Mouse (Mus musculus) heart, adult 8-10 months (tissue): ENCODE results near the gene Strc. TPM values are rescaled to one million over a fixed set of nuclear protein-coding genes. Genes with fewer than 3 reads are reported as not detected.
A peak's percentile ranks its signal among the peaks of the same experiment; 100 is the strongest.

ENCODE experiments used
- DNase-seq: peaks from one replicate; pipeline ENCODE4 v3.0.0; 2022; ENCODE audit warnings: low spot score
- total RNA-seq, 4 experiments: library from RNA; stranded (reverse); gene quantifications; 2 replicates each; pipeline ENCODE4 v1.2.4; 2022

The Strc gene
- total RNA-seq, 4 experiments from 2014 or later = 0.09 TPM; not detected in 3

DNA sequence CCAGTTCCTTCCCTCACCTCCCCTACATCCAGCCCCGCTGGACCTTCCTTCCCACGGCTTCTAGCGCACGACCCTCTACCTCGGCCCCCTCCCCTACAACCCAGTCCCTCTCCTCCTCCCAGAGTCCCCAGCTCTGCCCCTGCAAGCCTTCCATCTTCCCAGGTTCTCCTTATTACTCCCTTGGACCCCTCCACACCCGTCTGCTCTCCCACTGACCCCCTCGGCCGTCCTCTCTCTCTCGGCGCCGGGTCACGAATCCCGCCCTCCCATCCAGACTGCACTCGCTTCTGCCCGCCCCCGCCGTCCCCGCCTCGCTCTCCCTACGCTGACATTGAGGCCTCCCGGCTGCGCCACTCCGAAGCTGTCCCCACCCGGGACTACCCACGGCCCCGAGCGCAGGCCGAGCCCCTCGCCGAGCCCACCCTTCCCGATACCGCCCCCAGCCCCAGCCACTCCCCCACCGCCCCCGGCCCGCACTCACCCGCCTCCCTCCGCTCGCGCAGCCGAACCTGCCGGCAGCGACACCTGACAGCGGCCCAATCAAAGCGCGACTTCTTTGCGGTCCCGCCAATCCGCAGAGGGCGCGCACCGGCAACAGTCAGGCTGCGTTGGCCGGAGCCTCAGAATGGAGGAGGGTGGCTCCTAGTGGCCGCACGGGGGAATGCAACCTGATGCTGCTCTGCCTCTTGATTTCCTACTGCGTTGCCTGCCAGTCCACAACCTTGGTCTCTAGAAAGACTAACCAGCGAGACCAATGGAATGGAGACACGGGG lies 32.0 kb downstream of the Strc start, which contains the start of gene Ppip5k1:
TSS of gene Ppip5k1 (minus strand) at position 577 of the 773 bp plus-strand sequence.
- peak; percentile 97 for DNase-seq

- DNase-seq = no peak
Observed at GRCm38 (mm10) chr2:121354378-121354777, 32.6 kb downstream of the Strc start.

DNA sequence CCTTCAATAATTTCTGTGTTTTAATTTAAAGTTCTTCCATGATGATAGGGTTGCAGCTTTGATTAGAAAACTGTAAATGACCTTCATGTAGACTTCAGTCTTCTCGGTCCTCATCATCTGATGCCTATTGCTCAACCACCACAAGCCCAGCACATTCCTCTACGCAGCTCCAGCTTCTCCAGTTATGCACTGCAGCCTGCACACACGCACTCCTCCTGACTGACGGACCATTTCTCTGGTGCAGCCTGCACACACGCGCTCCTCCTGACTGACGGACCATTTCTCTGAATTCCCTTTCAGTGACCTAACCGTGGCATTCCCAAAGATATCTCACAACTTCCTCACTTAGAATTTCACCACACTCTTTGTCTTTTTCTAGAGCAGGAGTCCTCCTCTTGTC lies 33.8 kb downstream of the Strc start:
- no peak for DNase-seq

DNA sequence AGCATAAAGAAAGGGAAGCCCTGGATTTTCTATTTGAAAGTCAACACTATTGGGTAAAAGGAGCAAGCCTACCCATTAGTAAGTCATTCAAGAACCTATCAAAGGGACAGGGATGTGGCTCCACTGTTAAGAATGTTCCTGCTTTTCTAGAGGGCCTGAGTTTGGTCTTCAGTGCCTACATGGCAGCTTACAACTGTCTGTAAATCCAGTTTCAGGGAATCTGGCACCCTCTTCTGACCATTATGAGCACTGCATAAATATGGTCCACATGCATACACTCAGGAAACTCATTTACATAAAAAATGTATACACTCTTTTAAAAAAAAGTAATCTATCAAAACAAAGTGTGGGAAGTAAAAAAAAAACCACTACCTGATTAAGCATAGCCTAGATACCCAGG lies 47.9 kb downstream of the Strc start:
- DNase-seq = no peak

DNA sequence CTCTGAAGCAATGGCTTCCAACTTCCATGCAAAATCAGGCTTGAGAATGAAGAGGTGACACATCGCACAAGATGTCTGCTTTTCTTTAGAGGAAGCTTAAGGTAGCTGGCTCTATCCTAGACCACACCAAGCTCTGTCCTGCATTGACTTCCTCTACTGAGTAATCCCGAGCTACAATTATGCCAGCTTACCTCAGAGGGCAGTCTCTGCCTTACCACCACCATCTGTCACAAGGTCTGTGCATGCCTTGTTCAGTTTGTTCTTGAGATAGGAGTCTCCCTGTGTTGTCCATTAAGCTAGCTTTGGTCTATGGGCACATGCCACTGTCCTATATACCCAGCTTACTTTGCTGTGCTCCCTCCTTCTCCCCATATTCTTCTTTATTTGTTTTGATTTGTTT lies 57.5 kb downstream of the Strc start:
- DNase-seq = no peak

GRCm38 (mm10) chr2:121323693-121324470 lies 63.1 kb downstream of the Strc start:
- DNase-seq = no peak

DNA sequence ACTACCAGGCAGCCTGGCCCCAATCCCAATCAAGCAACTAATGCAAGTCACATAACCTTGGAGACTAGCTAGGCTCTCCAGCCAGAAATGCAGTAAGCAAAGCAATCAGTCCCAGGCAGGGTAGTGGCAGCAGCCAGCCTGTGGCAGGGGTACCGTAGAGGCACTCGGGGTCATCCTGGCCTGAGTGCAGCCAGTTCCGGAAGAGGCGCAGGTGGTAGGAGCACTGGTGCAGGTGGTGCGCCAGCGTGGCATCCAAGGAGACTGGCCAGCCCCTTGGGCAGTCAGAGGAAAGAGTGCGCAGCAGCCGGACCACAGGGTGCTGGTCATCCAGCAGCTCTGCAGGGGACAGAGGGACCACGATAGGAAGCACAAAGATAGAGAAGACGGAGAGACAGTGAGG lies 63.9 kb downstream of the Strc start:
- DNase-seq = no peak

DNA sequence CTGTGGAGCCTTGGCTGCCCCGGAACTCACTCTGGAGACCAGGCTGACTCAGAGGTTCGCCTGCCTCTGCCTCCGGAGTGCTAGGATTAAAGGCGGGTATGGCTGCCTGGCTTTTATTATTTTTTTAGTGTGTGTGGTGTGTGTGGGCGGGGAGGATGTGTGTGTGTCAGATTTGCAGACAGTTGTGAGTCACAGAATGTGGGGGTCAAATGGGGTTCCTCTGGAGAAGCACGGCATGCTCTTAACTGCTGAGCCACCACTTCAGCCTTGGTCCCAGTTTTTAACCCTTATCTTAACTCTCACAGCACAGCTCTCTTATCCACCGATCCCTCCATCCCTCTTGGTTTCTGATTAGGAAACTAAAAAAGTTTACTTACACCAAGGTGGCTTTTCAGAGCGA lies 70.7 kb downstream of the Strc start:
- no peak for DNase-seq

Other genes with a start within 250 kb of the Strc start
- gene Adal, start 246.7 kb downstream of the Strc start, total RNA-seq = 10 to 100 TPM in 2 of 4 experiments, 1 to 10 TPM in 2; 9.6 to 11.7 (median 10.3) TPM
- gene Lcmt2, start 246.5 kb downstream of the Strc start, total RNA-seq = 10 to 100 TPM in 3 of 4 experiments, 1 to 10 TPM in 1; 10.0 to 11.5 (median 10.3) TPM
- gene Tubgcp4, start 216.5 kb downstream of the Strc start, total RNA-seq = 10 to 100 TPM; 15.4 to 17.0 (median 15.8) TPM
- gene Zscan29, start 216.0 kb downstream of the Strc start, total RNA-seq = 1 to 10 TPM; 6.0 to 6.6 (median 6.4) TPM
- gene Trp53bp1, start 115.8 kb downstream of the Strc start, total RNA-seq = 10 to 100 TPM; 30.3 to 39.2 (median 33.5) TPM
- 1 to 10 TPM; 4.7 to 6.0 (median 5.2) TPM for gene Map1a, start 97.6 kb downstream of the Strc start, total RNA-seq
- gene Ppip5k1, start 31.8 kb downstream of the Strc start, total RNA-seq = 100 to 1,000 TPM in 3 of 4 experiments, 10 to 100 TPM in 1; 88.4 to 110 (median 104) TPM
- gene Ckmt1, start 29.5 kb downstream of the Strc start, total RNA-seq = 1 to 10 TPM; 1.3 to 2.9 (median 2.2) TPM
- 100 to 1,000 TPM; 104 to 129 (median 126) TPM for gene Pdia3, start 26.6 kb upstream of the Strc start, total RNA-seq
- 1 to 10 TPM; 2.9 to 4.7 (median 3.2) TPM for gene Catsper2, start 26.6 kb upstream of the Strc start, total RNA-seq
- under 1 TPM in 1 of 4 experiments, not detected in 3; 0.34 TPM for gene Ell3, start 57.1 kb upstream of the Strc start, total RNA-seq
- 100 to 1,000 TPM; 360 to 469 (median 411) TPM for gene Serf2, start 62.0 kb upstream of the Strc start, total RNA-seq
- gene Hypk, start 66.1 kb upstream of the Strc start, total RNA-seq = 10 to 100 TPM; 18.2 to 25.0 (median 22.6) TPM
- gene Serinc4, start 69.6 kb upstream of the Strc start, total RNA-seq = under 1 TPM in 2 of 4 experiments, not detected in 2; 0.13 to 0.17 TPM
- 10 to 100 TPM; 28.3 to 37.4 (median 32.5) TPM for gene Mfap1b, start 86.9 kb upstream of the Strc start, total RNA-seq
- 10 to 100 TPM; 29.5 to 36.4 (median 32.8) TPM for gene Mfap1a, start 119.5 kb upstream of the Strc start, total RNA-seq
- gene Wdr76, start 119.6 kb upstream of the Strc start, total RNA-seq = 1 to 10 TPM; 2.1 to 3.2 (median 3.0) TPM